Mouse (Mus musculus): ENCODE data around the gene Pld2.

DNA sequence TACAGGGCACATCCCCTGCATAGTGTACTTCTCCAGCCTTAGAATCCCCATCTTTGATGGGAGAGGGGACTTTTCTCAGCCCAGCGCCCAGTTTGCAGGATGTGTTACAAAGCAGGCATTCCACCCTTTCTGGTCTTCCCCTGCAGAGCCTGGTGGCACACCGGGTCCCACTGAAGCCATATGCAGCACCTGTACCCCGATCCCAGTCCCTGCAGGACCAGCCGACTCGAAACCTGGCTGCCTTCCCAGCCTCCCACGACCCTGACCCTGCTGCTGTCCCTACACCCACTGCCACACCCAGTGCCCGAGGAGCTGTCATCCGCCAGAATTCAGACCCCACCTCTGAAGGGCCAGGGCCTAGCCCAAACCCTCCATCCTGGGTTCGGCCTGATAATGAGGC is 67.7 kb downstream of the Pld2 start:
- no peak for TF ChIP-seq CTCF (IDR thresholded peaks at IDR 0.05)
- no peak for TF ChIP-seq EP300 (IDR thresholded peaks at IDR 0.05; ENCODE audit: insufficient read depth, low read depth, low read length)
